Mouse (Mus musculus) stomach, postnatal 0 days (tissue): ENCODE results near the gene Cyp27a1. TPM values are rescaled to one million over a fixed set of nuclear protein-coding genes. Genes with fewer than 3 reads are reported as not detected.
A peak's percentile ranks its signal among the peaks of the same experiment; 100 is the strongest.

Experiments
- ATAC-seq: fragments of 200-750 bp; cut with Nextera tagmentation; 2 replicates; pipeline ENCODE4 v1.8.0; 2017; ENCODE audit not compliant: low FRiP score, low TSS enrichment
- DNase-seq: peaks from one replicate; pipeline ENCODE4 v3.0.0-alpha.2; 2016; ENCODE audit warnings: low spot score
- H3K27ac ChIP-seq: fragments of 300-500 bp; sonication (generic); replicated peaks from 2 replicates; pipeline ENCODE4 v1.5.1; 2014; ENCODE audit warnings: mild to moderate bottlenecking, control low read depth
- H3K27me3 ChIP-seq: fragments of 300-500 bp; sonication (generic); 2 replicates; pipeline ENCODE4 v1.6.1; 2014; ENCODE audit warnings: low read length; ENCODE audit not compliant: control insufficient read depth, insufficient read depth
- H3K36me3 ChIP-seq: fragments of 300-500 bp; sonication (generic); 2 replicates; pipeline ENCODE4 v1.6.1; 2014; ENCODE audit warnings: low read length, mixed read lengths; ENCODE audit not compliant: control insufficient read depth, insufficient read depth
- H3K4me1 ChIP-seq: fragments of 300-500 bp; sonication (generic); replicated peaks from 2 replicates; pipeline ENCODE4 v1.6.1; 2014; ENCODE audit warnings: antibody characterized with exemption; ENCODE audit not compliant: control insufficient read depth, insufficient read depth
- H3K4me2 ChIP-seq: fragments of 300-500 bp; sonication (generic); replicated peaks from 2 replicates; pipeline ENCODE4 v1.6.1; 2014; ENCODE audit warnings: low read depth, mild to moderate bottlenecking, control low read depth, moderate library complexity
- H3K4me3 ChIP-seq: fragments of 300-500 bp; sonication (generic); 2 replicates; pipeline ENCODE4 v1.5.1; 2014; ENCODE audit warnings: low read depth, low read length, control low read depth
- H3K9ac ChIP-seq: fragments of 300-500 bp; sonication (generic); 2 replicates; pipeline ENCODE4 v1.6.1; 2014; ENCODE audit warnings: mild to moderate bottlenecking, low read length, control low read depth, mixed read lengths
- H3K9me3 ChIP-seq: fragments of 300-500 bp; sonication (generic); 2 replicates; pipeline ENCODE4 v1.6.1; 2016; ENCODE audit warnings: low read length; ENCODE audit not compliant: control insufficient read depth
- CTCF ChIP-seq: IDR thresholded peaks from 2 replicates; pipeline ENCODE4 v1.5.1; 2016; ENCODE audit warnings: antibody characterized with exemption, low read depth, mild to moderate bottlenecking, moderate library complexity
- EP300 ChIP-seq: optimal IDR thresholded peaks from 2 replicates; pipeline ENCODE3; 2016; ENCODE audit warnings: antibody characterized with exemption
- WGBS: fragments of 180-500 bp; shearing (Covaris S2); extraction: QIAGEN DNeasy Blood & Tissue Kit; methylation state at CpG from one replicate; pipeline ENCODE4 v1.1.7; 2014; 5-methylcytosine and 5-hydroxymethylcytosine counted together
- polyA plus RNA-seq: library from polyadenylated mRNA; unstranded; fragments of >200 nt; fragmentation: Nextera tagmentation; extraction: Ambion mirVana; gene quantifications from 2 replicates; pipeline ENCODE4 v1.2.1, GENCODE M21; 2015

Gene Cyp27a1
- polyA plus RNA-seq, 1 experiment from 2014 or later = 8.8 TPM

- Histone ChIP-seq H3K4me2 (no peak overlapping the region), H3K4me3 (no peak overlapping the region), H3K36me3 (no peaks in the 10 kb centered on the region), H3K27me3 (peaks cover 2% of the 10 kb centered on the region; the same call in 1 of the 2 replicates), H3K9me3 (no peaks in the 10 kb centered on the region), H3K9ac (no peak overlapping the region), H3K27ac (no peak overlapping the region), H3K4me1 (no peaks in the 10 kb centered on the region; the same call in 1 of the 2 replicates)
- 20% methylated on average over 5 of the region's 5 CpGs for WGBS
- peak; percentile 11; the same call in 1 of the 2 replicates for ATAC-seq
- no peak for TF ChIP-seq EP300
- TF ChIP-seq CTCF = peak; percentile 64
- DNase-seq = peak; percentile 54
Measured at GRCm38 (mm10) chr1:74775816-74776215, 62.4 kb downstream of the Cyp27a1 start.

GRCm38 (mm10) chr1:74778934-74779486, 65.6 kb downstream of the Cyp27a1 start:
- H3K4me2 ChIP-seq = no peak overlapping the region
- H3K36me3 ChIP-seq = no peaks in the 10 kb centered on the region
- WGBS = 39% methylated on average over 3 of the region's 3 CpGs
- no peak overlapping the region for H3K27ac ChIP-seq
- no peak overlapping the region for H3K9ac ChIP-seq
- no peaks in the 10 kb centered on the region for H3K9me3 ChIP-seq
- no peaks in the 10 kb centered on the region for H3K4me1 ChIP-seq
- H3K27me3 ChIP-seq = peaks cover 13% of the 10 kb centered on the region
- no peak overlapping the region for H3K4me3 ChIP-seq
- no peak for TF ChIP-seq EP300
- no peak for TF ChIP-seq CTCF
- DNase-seq (no peak), ATAC-seq (no peak)

- TF ChIP-seq EP300 (no peak), CTCF (no peak)
- DNase-seq (no peak), ATAC-seq (no peak)
- peaks cover 21% of the 10 kb centered on the region for H3K27me3 ChIP-seq
- no peak overlapping the region for H3K27ac ChIP-seq
- no peak overlapping the region for H3K9ac ChIP-seq
- H3K9me3 ChIP-seq = no peaks in the 10 kb centered on the region
- no peak overlapping the region for H3K4me3 ChIP-seq
- no peak overlapping the region for H3K4me2 ChIP-seq
- H3K36me3 ChIP-seq = no peaks in the 10 kb centered on the region
- no peaks in the 10 kb centered on the region for H3K4me1 ChIP-seq
- 20% methylated on average over 14 of the region's 14 CpGs for WGBS
Measured at GRCm38 (mm10) chr1:74782045-74782444, 68.7 kb downstream of the Cyp27a1 start.

- WGBS = 11% methylated on average over 13 of the region's 13 CpGs
- TF ChIP-seq EP300 = no peak
- no peak for TF ChIP-seq CTCF
- Histone ChIP-seq H3K36me3 (no peaks in the 10 kb centered on the region), H3K4me2 (peak overlapping the region; percentile 72), H3K9ac (no peak overlapping the region), H3K27ac (no peak overlapping the region), H3K27me3 (peaks cover 21% of the 10 kb centered on the region), H3K4me3 (peak overlapping the region; percentile 43), H3K4me1 (no peaks in the 10 kb centered on the region), H3K9me3 (no peaks in the 10 kb centered on the region)
- DNase-seq (no peak), ATAC-seq (no peak)
Measured at GRCm38 (mm10) chr1:74783554-74783953, 70.2 kb downstream of the Cyp27a1 start.

GRCm38 (mm10) chr1:74784041-74784759, 70.8 kb downstream of the Cyp27a1 start:
- no peaks in the 10 kb centered on the region for H3K36me3 ChIP-seq
- ATAC-seq (peak; percentile 35), DNase-seq (peak; percentile 57)
- WGBS = 2% methylated on average over 66 of the region's 67 CpGs
- H3K4me1 ChIP-seq = no peaks in the 10 kb centered on the region
- peaks cover 21% of the 10 kb centered on the region for H3K27me3 ChIP-seq
- no peaks in the 10 kb centered on the region for H3K9me3 ChIP-seq
- H3K9ac ChIP-seq = peak overlapping the region; percentile 23; the same call in 1 of the 2 replicates
- TF ChIP-seq EP300 (no peak), CTCF (peak; percentile 76)
- H3K27ac ChIP-seq = no peak overlapping the region
- H3K4me2 ChIP-seq = peak overlapping the region; percentile 72
- H3K4me3 ChIP-seq = peak overlapping the region; percentile 43

Other genes with a start within 250 kb of the Cyp27a1 start
- gene Cnot9, start 207.5 kb upstream of the Cyp27a1 start, polyA plus RNA-seq = 23.7 and 25.4 TPM in 2 replicates
- 0.31 and 0.36 TPM in 2 replicates for gene Plcd4, start 170.7 kb upstream of the Cyp27a1 start, polyA plus RNA-seq
- gene Usp37, start 169.3 kb upstream of the Cyp27a1 start, polyA plus RNA-seq = 7.7 and 8.3 TPM in 2 replicates
- gene Zfp142, start 125.3 kb upstream of the Cyp27a1 start, polyA plus RNA-seq = 1.9 and 2.1 TPM in 2 replicates
- gene Bcs1l, start 125.3 kb upstream of the Cyp27a1 start, polyA plus RNA-seq = 8.6 and 9.6 TPM in 2 replicates
- gene Rnf25, start 112.2 kb upstream of the Cyp27a1 start, polyA plus RNA-seq = 22.9 and 24.3 TPM in 2 replicates
- 1.1 and 1.3 TPM in 2 replicates for gene Stk36, start 112.1 kb upstream of the Cyp27a1 start, polyA plus RNA-seq
- gene Ttll4, start 51.8 kb upstream of the Cyp27a1 start, polyA plus RNA-seq = 1.8 and 2.5 TPM in 2 replicates
- gene Prkag3, start 35.6 kb downstream of the Cyp27a1 start, polyA plus RNA-seq = 0.25 and 0.29 TPM in 2 replicates
- gene Wnt6, start 58.3 kb downstream of the Cyp27a1 start, polyA plus RNA-seq = 3.6 and 4.8 TPM in 2 replicates
- gene Wnt10a, start 77.9 kb downstream of the Cyp27a1 start, polyA plus RNA-seq = 8.7 and 10.6 TPM in 2 replicates
- gene Cdk5r2, start 141.4 kb downstream of the Cyp27a1 start, polyA plus RNA-seq = 0.12 and 0.19 TPM in 2 replicates
- gene Fev, start 171.8 kb downstream of the Cyp27a1 start, polyA plus RNA-seq = 0.22 and 0.31 TPM in 2 replicates
- 0.50 and 0.93 TPM in 2 replicates for gene Cryba2, start 179.6 kb downstream of the Cyp27a1 start, polyA plus RNA-seq
- gene Cfap65, start 222.0 kb downstream of the Cyp27a1 start, polyA plus RNA-seq = 0.04 TPM in 1 of 2 replicates, not detected in the other
- 25.1 and 25.8 TPM in 2 replicates for gene Ihh, start 238.1 kb downstream of the Cyp27a1 start, polyA plus RNA-seq